Mouse (Mus musculus): ENCODE measurements around the gene Gdpd3. TPM values are rescaled to one million over a fixed set of nuclear protein-coding genes. Genes with fewer than 3 reads are reported as not detected.
A peak's percentile ranks its signal among the peaks of the same experiment; 100 is the strongest.
"Not testable (repeated sequence)": the region's sequence is repeated elsewhere in the genome, so short reads cannot be mapped to it uniquely, and the experiment has no call there.

The Gdpd3 gene
- polyA plus RNA-seq, 1 experiment: 3.5 TPM

GRCm38 (mm10) chr7:126773351-126773750, 7.2 kb downstream of the Gdpd3 start:
- no peaks in the 10 kb centered on the region for H3K36me3 ChIP-seq (ENCODE audit: control insufficient read depth, insufficient read depth, low read length)
- H3K4me3 ChIP-seq (ENCODE audit: control insufficient read depth, low read depth, low read length): no peak overlapping the region
- TF ChIP-seq POLR2A (IDR thresholded peaks at IDR 0.05; ENCODE audit: control insufficient read depth, low read depth, low read length) (no peak), CTCF (IDR thresholded peaks at IDR 0.05; ENCODE audit: control insufficient read depth, insufficient read depth, insufficient replicate concordance, low read depth, low read length) (no peak)
- no peak overlapping the region for H3K27ac ChIP-seq (ENCODE audit: control insufficient read depth, insufficient read depth, low read depth, low read length)
- H3K27me3 ChIP-seq (ENCODE audit: control insufficient read depth, insufficient read depth, low read length): no peaks in the 10 kb centered on the region
- peaks cover 15% of the 10 kb centered on the region for H3K4me1 ChIP-seq (ENCODE audit: control insufficient read depth, insufficient read depth, low read length)

- no peaks in the 10 kb centered on the region for H3K36me3 ChIP-seq (ENCODE audit: control insufficient read depth, insufficient read depth, low read length)
- no peaks in the 10 kb centered on the region for H3K27me3 ChIP-seq (ENCODE audit: control insufficient read depth, insufficient read depth, low read length)
- no peak for TF ChIP-seq POLR2A (IDR thresholded peaks at IDR 0.05; ENCODE audit: control insufficient read depth, low read depth, low read length)
- TF ChIP-seq CTCF (IDR thresholded peaks at IDR 0.05; ENCODE audit: control insufficient read depth, insufficient read depth, insufficient replicate concordance, low read depth, low read length): no peak
- H3K4me3 ChIP-seq (ENCODE audit: control insufficient read depth, low read depth, low read length): no peak overlapping the region
- H3K27ac ChIP-seq (ENCODE audit: control insufficient read depth, insufficient read depth, low read depth, low read length): no peak overlapping the region
- H3K4me1 ChIP-seq (ENCODE audit: control insufficient read depth, insufficient read depth, low read length): peaks cover 15% of the 10 kb centered on the region
These were observed 8.3 kb downstream of the Gdpd3 start for GRCm38 (mm10) chr7:126774463-126774862.

- Histone ChIP-seq H3K4me1 (ENCODE audit: control insufficient read depth, insufficient read depth, low read length) (peaks cover 19% of the 10 kb centered on the region), H3K27ac (ENCODE audit: control insufficient read depth, insufficient read depth, low read depth, low read length) (no peak overlapping the region), H3K36me3 (ENCODE audit: control insufficient read depth, insufficient read depth, low read length) (no peaks in the 10 kb centered on the region), H3K4me3 (ENCODE audit: control insufficient read depth, low read depth, low read length) (no peak overlapping the region), H3K27me3 (ENCODE audit: control insufficient read depth, insufficient read depth, low read length) (no peaks in the 10 kb centered on the region)
- no peak for TF ChIP-seq POLR2A (IDR thresholded peaks at IDR 0.05; ENCODE audit: control insufficient read depth, low read depth, low read length)
- TF ChIP-seq CTCF (IDR thresholded peaks at IDR 0.05; ENCODE audit: control insufficient read depth, insufficient read depth, insufficient replicate concordance, low read depth, low read length): no peak
These were observed 9.2 kb downstream of the Gdpd3 start for GRCm38 (mm10) chr7:126775185-126775977.

GRCm38 (mm10) chr7:126775978-126776234, 9.8 kb downstream of the Gdpd3 start:
- Histone ChIP-seq H3K36me3 (ENCODE audit: control insufficient read depth, insufficient read depth, low read length) (no peaks in the 10 kb centered on the region), H3K4me3 (ENCODE audit: control insufficient read depth, low read depth, low read length) (no peak overlapping the region), H3K4me1 (ENCODE audit: control insufficient read depth, insufficient read depth, low read length) (peaks cover 19% of the 10 kb centered on the region), H3K27me3 (ENCODE audit: control insufficient read depth, insufficient read depth, low read length) (no peaks in the 10 kb centered on the region), H3K27ac (ENCODE audit: control insufficient read depth, insufficient read depth, low read depth, low read length) (no peak overlapping the region)
- no peak for TF ChIP-seq POLR2A (IDR thresholded peaks at IDR 0.05; ENCODE audit: control insufficient read depth, low read depth, low read length)

- TF ChIP-seq CTCF (IDR thresholded peaks at IDR 0.05; ENCODE audit: control insufficient read depth, insufficient read depth, insufficient replicate concordance, low read depth, low read length): 0 out of 2 replicates have a peak, but pooled peaks have one; percentile 4
- TF ChIP-seq POLR2A (IDR thresholded peaks at IDR 0.05; ENCODE audit: control insufficient read depth, low read depth, low read length): peak; percentile 66
These were observed 10.5 kb downstream of the Gdpd3 start, which contains the start of gene Ypel3 for GRCm38 (mm10) chr7:126776598-126777057. Gene Ypel3, plus strand, starts transcription at chr7:126776955.

GRCm38 (mm10) chr7:126777476-126777875, 11.3 kb downstream of the Gdpd3 start:
- H3K4me1 ChIP-seq (ENCODE audit: control insufficient read depth, insufficient read depth, low read length): peaks cover 25% of the 10 kb centered on the region
- no peaks in the 10 kb centered on the region for H3K36me3 ChIP-seq (ENCODE audit: control insufficient read depth, insufficient read depth, low read length)
- no peak for TF ChIP-seq POLR2A (IDR thresholded peaks at IDR 0.05; ENCODE audit: control insufficient read depth, low read depth, low read length)
- TF ChIP-seq CTCF (IDR thresholded peaks at IDR 0.05; ENCODE audit: control insufficient read depth, insufficient read depth, insufficient replicate concordance, low read depth, low read length): no peak
- peak overlapping the region; percentile 83 for H3K4me3 ChIP-seq (ENCODE audit: control insufficient read depth, low read depth, low read length)
- no peaks in the 10 kb centered on the region for H3K27me3 ChIP-seq (ENCODE audit: control insufficient read depth, insufficient read depth, low read length)
- H3K27ac ChIP-seq (ENCODE audit: control insufficient read depth, insufficient read depth, low read depth, low read length): no peak overlapping the region; the same call in 1 of the 2 replicates

More at GRCm38 (mm10) chr7:126776598-126777057, 10.5 kb downstream of the Gdpd3 start, which contains the start of gene Ypel3:
- Histone ChIP-seq H3K4me1 (ENCODE audit: control insufficient read depth, insufficient read depth, low read length) (peaks cover 23% of the 10 kb centered on the region), H3K27me3 (ENCODE audit: control insufficient read depth, insufficient read depth, low read length) (no peaks in the 10 kb centered on the region), H3K27ac (ENCODE audit: control insufficient read depth, insufficient read depth, low read depth, low read length) (peak within 1 kb of the TSS; percentile 33; the same call in 1 of the 2 replicates), H3K4me3 (ENCODE audit: control insufficient read depth, low read depth, low read length) (peak within 1 kb of the TSS; percentile 83), H3K36me3 (ENCODE audit: control insufficient read depth, insufficient read depth, low read length) (no peaks in the 10 kb centered on the region)

- H3K27me3 ChIP-seq (ENCODE audit: control insufficient read depth, insufficient read depth, low read length): no peaks in the 10 kb centered on the region
- H3K27ac ChIP-seq (ENCODE audit: control insufficient read depth, insufficient read depth, low read depth, low read length): no peak overlapping the region
- no peaks in the 10 kb centered on the region for H3K36me3 ChIP-seq (ENCODE audit: control insufficient read depth, insufficient read depth, low read length)
- H3K4me3 ChIP-seq (ENCODE audit: control insufficient read depth, low read depth, low read length): peak overlapping the region; percentile 83
- TF ChIP-seq CTCF (IDR thresholded peaks at IDR 0.05; ENCODE audit: control insufficient read depth, insufficient read depth, insufficient replicate concordance, low read depth, low read length) (no peak), POLR2A (IDR thresholded peaks at IDR 0.05; ENCODE audit: control insufficient read depth, low read depth, low read length) (no peak)
- peaks cover 25% of the 10 kb centered on the region for H3K4me1 ChIP-seq (ENCODE audit: control insufficient read depth, insufficient read depth, low read length)
These were observed 12.0 kb downstream of the Gdpd3 start for GRCm38 (mm10) chr7:126778147-126778546.

- not testable (repeated sequence) for H3K4me3 ChIP-seq (ENCODE audit: control insufficient read depth, low read depth, low read length); H3K36me3 ChIP-seq (ENCODE audit: control insufficient read depth, insufficient read depth, low read length); H3K27me3 ChIP-seq (ENCODE audit: control insufficient read depth, insufficient read depth, low read length); H3K27ac ChIP-seq (ENCODE audit: control insufficient read depth, insufficient read depth, low read depth, low read length)
- H3K4me1 ChIP-seq (ENCODE audit: control insufficient read depth, insufficient read depth, low read length): peaks cover 25% of the 10 kb centered on the region
These were observed 13.0 kb downstream of the Gdpd3 start for GRCm38 (mm10) chr7:126779101-126779500.

Measured in testis, adult 2 months (tissue).